8 mouse cellular contexts compared by ENCODE assay signal in genomic region chr3:22074591-22075294, GRCm38 (mm10). TPM values are rescaled to one million over a fixed set of nuclear protein-coding genes. Genes with fewer than 3 reads are reported as not detected.
DNase-seq lines count a peak whose midpoint lies in the region; ATAC-seq lines count a peak whose summit lies in the region.

No protein-coding gene starts in this region.

- peak overlapping the region; percentile 30; the same call in 1 of the 2 replicates for H3K9ac ChIP-seq in hindbrain, embryonic 13.5 days
- peak overlapping the region; percentile 23; the same call in 1 of the 2 replicates for H3K9ac ChIP-seq in midbrain, embryonic 16.5 days (ENCODE audit: low read depth, low read length)

- H3K4me1 ChIP-seq in hindbrain, embryonic 13.5 days (replicated peaks), result peaks cover 41% of the 10 kb centered on the region
- H3K4me1 ChIP-seq in midbrain, embryonic 16.5 days (ENCODE audit: control insufficient read depth, insufficient read depth, low read length), result peaks cover 23% of the 10 kb centered on the region

- H3K36me3 ChIP-seq in hindbrain, embryonic 13.5 days, result no peaks in the 10 kb centered on the region; the same call in 1 of the 2 replicates
- H3K36me3 ChIP-seq in midbrain, embryonic 16.5 days (ENCODE audit: control insufficient read depth, insufficient read depth, low read length), result no peaks in the 10 kb centered on the region

- no peaks in the 10 kb centered on the region for H3K9me3 ChIP-seq in hindbrain, embryonic 13.5 days
- H3K9me3 ChIP-seq in midbrain, embryonic 16.5 days (replicated peaks; ENCODE audit: control insufficient read depth, low read length, poor library complexity, severe bottlenecking), result no peaks in the 10 kb centered on the region

- peak overlapping the region; percentile 88 for H3K4me3 ChIP-seq in hindbrain, embryonic 13.5 days
- peak overlapping the region; percentile 75 for H3K4me3 ChIP-seq in midbrain, embryonic 16.5 days (ENCODE audit: low read depth, low read length)

- H3K27ac ChIP-seq in hindbrain, embryonic 13.5 days, result no peak overlapping the region
- no peak overlapping the region for H3K27ac ChIP-seq in midbrain, embryonic 16.5 days (ENCODE audit: low read length)

- peak; percentile 51 for DNase-seq in thymus, postnatal 0 days (ENCODE audit: low spot score)
- no peak for DNase-seq in thymus, adult 18-20 months
- peak; percentile 73 for DNase-seq in liver
- no peak for DNase-seq in cerebellum, adult 8-10 months
- DNase-seq in cerebellum, adult 11 months, result no peak

- peak overlapping the region; percentile 66 for H3K4me2 ChIP-seq in hindbrain, embryonic 13.5 days
- peak overlapping the region; percentile 73 for H3K4me2 ChIP-seq in midbrain, embryonic 16.5 days (ENCODE audit: low read length)

- 19% methylated on average over 11 of the region's 11 CpGs for WGBS in hindbrain, embryonic 13.5 days
- 24% methylated on average over 11 of the region's 11 CpGs for WGBS in midbrain, embryonic 16.5 days

- no peaks in the 10 kb centered on the region for H3K27me3 ChIP-seq in hindbrain, embryonic 13.5 days
- no peaks in the 10 kb centered on the region for H3K27me3 ChIP-seq in midbrain, embryonic 16.5 days (ENCODE audit: control insufficient read depth, insufficient read depth, low read depth, low read length)

- peak; percentile 74 for ATAC-seq in erythroblast, adult 5-6 weeks (replicated peaks; ENCODE audit: low FRiP score, poor library complexity, severe bottlenecking)
- no peak for ATAC-seq in hindbrain, embryonic 13.5 days (ENCODE audit: low FRiP score)
- no peak for ATAC-seq in midbrain, embryonic 16.5 days

RNA-seq across cellular contexts. Expression of gene Tbl1xr1, which starts 1.7 kb away (rescaled TPM):
- 27.0 and 30.6 TPM in 2 replicates for polyA plus RNA-seq in thymus, postnatal 0 days (2015; fragmentation: Nextera tagmentation; extraction: Ambion mirVana)
- 22.3 and 24.0 TPM in 2 replicates for total RNA-seq in erythroblast, adult 5-6 weeks (2015; ENCODE audit: low replicate concordance)
- total RNA-seq in erythroblast, adult 5-6 weeks (2017; ENCODE audit: low replicate concordance), result 15.9 and 19.8 TPM in 2 replicates
- 17.4 and 18.8 TPM in 2 replicates for polyA plus RNA-seq in hindbrain, embryonic 13.5 days (2015; fragmentation: Nextera tagmentation; extraction: Ambion mirVana)
- polyA plus RNA-seq in midbrain, embryonic 16.5 days (2015; fragmentation: Nextera tagmentation; extraction: Ambion mirVana), result 15.1 and 17.4 TPM in 2 replicates

Comparison
In these comparisons a context has a peak if more than half of its experiments do, and no peak if none do; other contexts are left out.
1. DNase-seq: peak in thymus, postnatal 0 days (single experiment) and liver (single experiment); none in thymus, adult 18-20 months (0 of 2), cerebellum, adult 8-10 months (single experiment) and cerebellum, adult 11 months (single experiment).